Mouse (Mus musculus) testis, adult 2 months (tissue): ENCODE data around the gene Otulin. TPM values are rescaled to one million over a fixed set of nuclear protein-coding genes. Genes with fewer than 3 reads are reported as not detected.

Experiments
- H3K27ac ChIP-seq: fragments of 200-500 bp; 2 replicates; pipeline ENCODE4 v1.5.1; 2012; ENCODE audit warnings: low read depth, low read length; ENCODE audit not compliant: control insufficient read depth, insufficient read depth
- H3K27me3 ChIP-seq: fragments of 200-500 bp; 2 replicates; pipeline ENCODE4 v1.6.1; 2012; ENCODE audit warnings: mild to moderate bottlenecking, low read length, moderate library complexity; ENCODE audit not compliant: control insufficient read depth, insufficient read depth
- H3K36me3 ChIP-seq: fragments of 200-500 bp; 2 replicates; pipeline ENCODE4 v1.6.1; 2012; ENCODE audit warnings: mild to moderate bottlenecking, low read length; ENCODE audit not compliant: control insufficient read depth, insufficient read depth
- H3K4me1 ChIP-seq: fragments of 200-500 bp; 2 replicates; pipeline ENCODE4 v1.6.1; 2012; ENCODE audit warnings: low read length; ENCODE audit not compliant: control insufficient read depth, insufficient read depth
- H3K4me3 ChIP-seq: fragments of 200-500 bp; 2 replicates; pipeline ENCODE4 v1.5.1; 2012; ENCODE audit warnings: low read depth, mild to moderate bottlenecking, low read length, moderate library complexity, mixed read lengths; ENCODE audit not compliant: control insufficient read depth
- CTCF ChIP-seq: fragments of 200-500 bp; IDR thresholded peaks from 2 replicates; pipeline ENCODE4 v1.5.1; 2012; ENCODE audit warnings: low read depth, mild to moderate bottlenecking, inconsistent platforms, low read length, moderate library complexity; ENCODE audit not compliant: control insufficient read depth, insufficient read depth, insufficient replicate concordance
- POLR2A ChIP-seq: fragments of 200-500 bp; IDR thresholded peaks from 2 replicates; pipeline ENCODE4 v1.6.1; 2012; ENCODE audit warnings: low read depth, mild to moderate bottlenecking, inconsistent platforms, low read length, moderate library complexity; ENCODE audit not compliant: control insufficient read depth
- polyA plus RNA-seq: library from polyadenylated mRNA; depleted of rRNA; stranded (reverse); fragments of >200 nt; gene quantifications from 2 replicates; pipeline ENCODE4 v1.2.3, GENCODE M21; 2012

The Otulin gene
- polyA plus RNA-seq, 1 experiment: 11.2 TPM

- Histone ChIP-seq H3K27me3 (no peaks in the 10 kb centered on the region), H3K36me3 (no peaks in the 10 kb centered on the region), H3K27ac (no peak overlapping the region), H3K4me1 (no peaks in the 10 kb centered on the region), H3K4me3 (no peak overlapping the region)
- TF ChIP-seq POLR2A (no peak), CTCF (no peak)
Observed at GRCm38 (mm10) chr15:27558456-27559147, 71.9 kb downstream of the Otulin start.

GRCm38 (mm10) chr15:27553554-27553953 lies 76.9 kb downstream of the Otulin start:
- Histone ChIP-seq H3K4me3 (no peak overlapping the region), H3K4me1 (no peaks in the 10 kb centered on the region), H3K36me3 (no peaks in the 10 kb centered on the region), H3K27me3 (no peaks in the 10 kb centered on the region), H3K27ac (no peak overlapping the region)
- TF ChIP-seq CTCF (no peak), POLR2A (no peak)

- Histone ChIP-seq H3K27ac (no peak overlapping the region), H3K4me3 (no peak overlapping the region), H3K36me3 (no peaks in the 10 kb centered on the region), H3K4me1 (no peaks in the 10 kb centered on the region), H3K27me3 (no peaks in the 10 kb centered on the region)
- no peak for TF ChIP-seq CTCF
- no peak for TF ChIP-seq POLR2A
Observed at GRCm38 (mm10) chr15:27552129-27552700, 78.3 kb downstream of the Otulin start.

GRCm38 (mm10) chr15:27551117-27552114 lies 79.1 kb downstream of the Otulin start:
- H3K27me3 ChIP-seq: no peaks in the 10 kb centered on the region
- no peak overlapping the region for H3K4me3 ChIP-seq
- no peak overlapping the region for H3K27ac ChIP-seq
- H3K4me1 ChIP-seq: no peaks in the 10 kb centered on the region
- no peaks in the 10 kb centered on the region for H3K36me3 ChIP-seq
- TF ChIP-seq CTCF (no peak), POLR2A (no peak)

GRCm38 (mm10) chr15:27550358-27550992 lies 80.0 kb downstream of the Otulin start:
- no peaks in the 10 kb centered on the region for H3K36me3 ChIP-seq
- no peaks in the 10 kb centered on the region for H3K4me1 ChIP-seq
- H3K4me3 ChIP-seq: no peak overlapping the region
- H3K27me3 ChIP-seq: no peaks in the 10 kb centered on the region
- H3K27ac ChIP-seq: no peak overlapping the region
- TF ChIP-seq CTCF (no peak), POLR2A (no peak)

GRCm38 (mm10) chr15:27549878-27550277 lies 80.6 kb downstream of the Otulin start:
- Histone ChIP-seq H3K4me3 (no peak overlapping the region), H3K27ac (no peak overlapping the region), H3K27me3 (no peaks in the 10 kb centered on the region), H3K36me3 (no peaks in the 10 kb centered on the region), H3K4me1 (no peaks in the 10 kb centered on the region)
- TF ChIP-seq POLR2A: no peak
- no peak for TF ChIP-seq CTCF
